Mouse (Mus musculus): ENCODE measurements around the gene Ces1a. TPM values are rescaled to one million over a fixed set of nuclear protein-coding genes. Genes with fewer than 3 reads are reported as not detected.

The Ces1a gene
- polyA plus RNA-seq, 1 experiment from 2014 or later = not detected

GRCm38 (mm10) chr8:93014300-93014699 is 33.7 kb downstream of the Ces1a start:
- H3K4me3 ChIP-seq (ENCODE audit: low read depth, low read length) = no peak overlapping the region
- no peak overlapping the region for H3K9ac ChIP-seq (ENCODE audit: low read length)
- no peaks in the 10 kb centered on the region for H3K27me3 ChIP-seq (ENCODE audit: control insufficient read depth, insufficient read depth, low read length)
- H3K27ac ChIP-seq (ENCODE audit: low read depth, low read length) = no peak overlapping the region
- H3K4me1 ChIP-seq (replicated peaks; ENCODE audit: control insufficient read depth, insufficient read depth, low read length) = no peaks in the 10 kb centered on the region
- ATAC-seq (replicated peaks; ENCODE audit: low FRiP score) = no peak
- H3K4me2 ChIP-seq (ENCODE audit: low read depth, low read length, severe bottlenecking) = no peak overlapping the region
- DNase-seq (ENCODE audit: low spot score) = no peak
- 83% methylated on average over 4 of the region's 4 CpGs for WGBS
- H3K9me3 ChIP-seq (ENCODE audit: control insufficient read depth, low read length) = no peaks in the 10 kb centered on the region
- no peaks in the 10 kb centered on the region for H3K36me3 ChIP-seq (ENCODE audit: control insufficient read depth, insufficient read depth, low read length)

- Histone ChIP-seq H3K9me3 (ENCODE audit: control insufficient read depth, low read length) (no peaks in the 10 kb centered on the region), H3K27ac (ENCODE audit: low read depth, low read length) (no peak overlapping the region), H3K4me2 (ENCODE audit: low read depth, low read length, severe bottlenecking) (no peak overlapping the region), H3K4me3 (ENCODE audit: low read depth, low read length) (no peak overlapping the region), H3K36me3 (ENCODE audit: control insufficient read depth, insufficient read depth, low read length) (no peaks in the 10 kb centered on the region), H3K27me3 (ENCODE audit: control insufficient read depth, insufficient read depth, low read length) (no peaks in the 10 kb centered on the region), H3K9ac (ENCODE audit: low read length) (no peak overlapping the region), H3K4me1 (replicated peaks; ENCODE audit: control insufficient read depth, insufficient read depth, low read length) (no peaks in the 10 kb centered on the region)
- DNase-seq (ENCODE audit: low spot score) = peak; percentile 59
- WGBS = 77% methylated on average over 6 of the region's 6 CpGs
- no peak for ATAC-seq (replicated peaks; ENCODE audit: low FRiP score)
These were observed 35.8 kb downstream of the Ces1a start for GRCm38 (mm10) chr8:93012226-93012625.

GRCm38 (mm10) chr8:93011439-93011838 is 36.6 kb downstream of the Ces1a start:
- Histone ChIP-seq H3K4me1 (replicated peaks; ENCODE audit: control insufficient read depth, insufficient read depth, low read length) (no peaks in the 10 kb centered on the region), H3K9ac (ENCODE audit: low read length) (no peak overlapping the region), H3K4me2 (ENCODE audit: low read depth, low read length, severe bottlenecking) (no peak overlapping the region), H3K4me3 (ENCODE audit: low read depth, low read length) (no peak overlapping the region), H3K9me3 (ENCODE audit: control insufficient read depth, low read length) (no peaks in the 10 kb centered on the region), H3K27ac (ENCODE audit: low read depth, low read length) (no peak overlapping the region), H3K36me3 (ENCODE audit: control insufficient read depth, insufficient read depth, low read length) (no peaks in the 10 kb centered on the region), H3K27me3 (ENCODE audit: control insufficient read depth, insufficient read depth, low read length) (no peaks in the 10 kb centered on the region)
- DNase-seq (ENCODE audit: low spot score) (peak; percentile 92), ATAC-seq (replicated peaks; ENCODE audit: low FRiP score) (peak; percentile 76; the same call in 1 of the 2 replicates)
- WGBS = 14% methylated on average over 9 of the region's 9 CpGs

GRCm38 (mm10) chr8:93010286-93010685 is 37.7 kb downstream of the Ces1a start:
- Histone ChIP-seq H3K4me2 (ENCODE audit: low read depth, low read length, severe bottlenecking) (no peak overlapping the region), H3K4me1 (replicated peaks; ENCODE audit: control insufficient read depth, insufficient read depth, low read length) (no peaks in the 10 kb centered on the region), H3K27ac (ENCODE audit: low read depth, low read length) (no peak overlapping the region), H3K4me3 (ENCODE audit: low read depth, low read length) (no peak overlapping the region), H3K36me3 (ENCODE audit: control insufficient read depth, insufficient read depth, low read length) (no peaks in the 10 kb centered on the region), H3K9ac (ENCODE audit: low read length) (no peak overlapping the region), H3K27me3 (ENCODE audit: control insufficient read depth, insufficient read depth, low read length) (no peaks in the 10 kb centered on the region), H3K9me3 (ENCODE audit: control insufficient read depth, low read length) (no peaks in the 10 kb centered on the region)
- no peak for ATAC-seq (replicated peaks; ENCODE audit: low FRiP score)
- DNase-seq (ENCODE audit: low spot score) = peak; percentile 56
- 38% methylated on average over 5 of the region's 5 CpGs for WGBS

- 56% methylated on average over 2 of the region's 2 CpGs for WGBS
- no peak overlapping the region for H3K9ac ChIP-seq (ENCODE audit: low read length)
- no peaks in the 10 kb centered on the region for H3K36me3 ChIP-seq (ENCODE audit: control insufficient read depth, insufficient read depth, low read length)
- ATAC-seq (replicated peaks; ENCODE audit: low FRiP score) (no peak), DNase-seq (ENCODE audit: low spot score) (peak; percentile 55)
- no peak overlapping the region for H3K27ac ChIP-seq (ENCODE audit: low read depth, low read length)
- no peaks in the 10 kb centered on the region for H3K4me1 ChIP-seq (replicated peaks; ENCODE audit: control insufficient read depth, insufficient read depth, low read length)
- no peak overlapping the region for H3K4me3 ChIP-seq (ENCODE audit: low read depth, low read length)
- H3K27me3 ChIP-seq (ENCODE audit: control insufficient read depth, insufficient read depth, low read length) = no peaks in the 10 kb centered on the region
- H3K9me3 ChIP-seq (ENCODE audit: control insufficient read depth, low read length) = no peaks in the 10 kb centered on the region
- no peak overlapping the region for H3K4me2 ChIP-seq (ENCODE audit: low read depth, low read length, severe bottlenecking)
These were observed 49.4 kb downstream of the Ces1a start for GRCm38 (mm10) chr8:92998600-92998999.

GRCm38 (mm10) chr8:92996840-92997239 is 51.2 kb downstream of the Ces1a start:
- H3K9me3 ChIP-seq (ENCODE audit: control insufficient read depth, low read length) = no peaks in the 10 kb centered on the region
- H3K9ac ChIP-seq (ENCODE audit: low read length) = no peak overlapping the region
- 32% methylated on average over 5 of the region's 5 CpGs for WGBS
- H3K27me3 ChIP-seq (ENCODE audit: control insufficient read depth, insufficient read depth, low read length) = no peaks in the 10 kb centered on the region
- no peak for ATAC-seq (replicated peaks; ENCODE audit: low FRiP score)
- DNase-seq (ENCODE audit: low spot score) = no peak
- no peak overlapping the region for H3K4me2 ChIP-seq (ENCODE audit: low read depth, low read length, severe bottlenecking)
- no peak overlapping the region for H3K4me3 ChIP-seq (ENCODE audit: low read depth, low read length)
- no peaks in the 10 kb centered on the region for H3K4me1 ChIP-seq (replicated peaks; ENCODE audit: control insufficient read depth, insufficient read depth, low read length)
- no peak overlapping the region for H3K27ac ChIP-seq (ENCODE audit: low read depth, low read length)
- no peaks in the 10 kb centered on the region for H3K36me3 ChIP-seq (ENCODE audit: control insufficient read depth, insufficient read depth, low read length)

GRCm38 (mm10) chr8:92984376-92984775 is 63.6 kb downstream of the Ces1a start:
- Histone ChIP-seq H3K27me3 (ENCODE audit: control insufficient read depth, insufficient read depth, low read length) (no peaks in the 10 kb centered on the region), H3K4me3 (ENCODE audit: low read depth, low read length) (no peak overlapping the region), H3K9ac (ENCODE audit: low read length) (no peak overlapping the region), H3K27ac (ENCODE audit: low read depth, low read length) (no peak overlapping the region), H3K9me3 (ENCODE audit: control insufficient read depth, low read length) (no peaks in the 10 kb centered on the region), H3K4me2 (ENCODE audit: low read depth, low read length, severe bottlenecking) (no peak overlapping the region), H3K4me1 (replicated peaks; ENCODE audit: control insufficient read depth, insufficient read depth, low read length) (no peaks in the 10 kb centered on the region), H3K36me3 (ENCODE audit: control insufficient read depth, insufficient read depth, low read length) (no peaks in the 10 kb centered on the region)
- DNase-seq (ENCODE audit: low spot score) (no peak), ATAC-seq (replicated peaks; ENCODE audit: low FRiP score) (no peak)
- WGBS = 78% methylated on average over 2 of the region's 2 CpGs

GRCm38 (mm10) chr8:92982491-92982890 is 65.5 kb downstream of the Ces1a start:
- Histone ChIP-seq H3K4me1 (replicated peaks; ENCODE audit: control insufficient read depth, insufficient read depth, low read length) (no peaks in the 10 kb centered on the region), H3K36me3 (ENCODE audit: control insufficient read depth, insufficient read depth, low read length) (no peaks in the 10 kb centered on the region), H3K4me3 (ENCODE audit: low read depth, low read length) (no peak overlapping the region), H3K27ac (ENCODE audit: low read depth, low read length) (no peak overlapping the region), H3K9ac (ENCODE audit: low read length) (no peak overlapping the region), H3K4me2 (ENCODE audit: low read depth, low read length, severe bottlenecking) (no peak overlapping the region), H3K9me3 (ENCODE audit: control insufficient read depth, low read length) (no peaks in the 10 kb centered on the region), H3K27me3 (ENCODE audit: control insufficient read depth, insufficient read depth, low read length) (no peaks in the 10 kb centered on the region)
- DNase-seq (ENCODE audit: low spot score) (no peak), ATAC-seq (replicated peaks; ENCODE audit: low FRiP score) (no peak)
- 79% methylated on average over 3 of the region's 3 CpGs for WGBS

GRCm38 (mm10) chr8:92976656-92977055 is 71.3 kb downstream of the Ces1a start:
- no peak for ATAC-seq (replicated peaks; ENCODE audit: low FRiP score)
- Histone ChIP-seq H3K4me2 (ENCODE audit: low read depth, low read length, severe bottlenecking) (no peak overlapping the region), H3K36me3 (ENCODE audit: control insufficient read depth, insufficient read depth, low read length) (no peaks in the 10 kb centered on the region), H3K4me1 (replicated peaks; ENCODE audit: control insufficient read depth, insufficient read depth, low read length) (no peaks in the 10 kb centered on the region), H3K9me3 (ENCODE audit: control insufficient read depth, low read length) (no peaks in the 10 kb centered on the region), H3K9ac (ENCODE audit: low read length) (no peak overlapping the region), H3K4me3 (ENCODE audit: low read depth, low read length) (no peak overlapping the region), H3K27ac (ENCODE audit: low read depth, low read length) (no peak overlapping the region), H3K27me3 (ENCODE audit: control insufficient read depth, insufficient read depth, low read length) (no peaks in the 10 kb centered on the region)
- no peak for DNase-seq (ENCODE audit: low spot score)
- WGBS = 93% methylated on average over 5 of the region's 5 CpGs

All from forebrain, embryonic 11.5 days (tissue).